Mouse (Mus musculus): ENCODE measurements around the gene Lrrn4cl. TPM values are rescaled to one million over a fixed set of nuclear protein-coding genes. Genes with fewer than 3 reads are reported as not detected.
"Not testable (repeated sequence)": the region's sequence is repeated elsewhere in the genome, so short reads cannot be mapped to it uniquely, and the experiment has no call there.

Lrrn4cl gene
- total RNA-seq, 2 experiments from 2014 or later = 0.87 to 1.1 TPM

- intact Hi-C loops (cut with DNase I) = loop anchor here (1.0 to 5.0 kb wide), 6 partner anchors 17 to 253 kb away; partner anchors contain the start of genes Bscl2, Polr2g, Tmem179b and Ubxn1
- peak within 1 kb of the TSS; percentile 98 for H3K27ac ChIP-seq
- peak within 1 kb of the TSS; percentile 71 for H3K4me3 ChIP-seq
- peak; percentile 98 for DNase-seq (ENCODE audit: extremely low spot score in 1 of 2, low spot score in 2 of 2)
- TF ChIP-seq CTCF (IDR thresholded peaks at IDR 0.05) = no peak
These were observed 30.8 kb upstream of the Lrrn4cl start, which contains the start of gene Hnrnpul2 for GRCm38 (mm10) chr19:8819596-8820423. Hnrnpul2 (plus strand) TSS chr19:8820010.

GRCm38 (mm10) chr19:8820424-8820956 lies 30.1 kb upstream of the Lrrn4cl start:
- DNase-seq (ENCODE audit: extremely low spot score in 1 of 2, low spot score in 2 of 2) = no peak
- no peak for TF ChIP-seq CTCF (IDR thresholded peaks at IDR 0.05)
- intact Hi-C loops (cut with DNase I) = loop anchor here (2.0 kb wide), 1 partner anchor 16 kb away; the partner anchor contains the start of gene Bscl2
- H3K4me3 ChIP-seq = peak overlapping the region; percentile 71
- H3K27ac ChIP-seq = peak overlapping the region; percentile 98

GRCm38 (mm10) chr19:8821146-8821545 lies 29.4 kb upstream of the Lrrn4cl start:
- Histone ChIP-seq H3K27ac (peak overlapping the region; percentile 11), H3K4me3 (peak overlapping the region; percentile 71)
- no peak for DNase-seq (ENCODE audit: extremely low spot score in 1 of 2, low spot score in 2 of 2)
- intact Hi-C loops (cut with DNase I) = loop anchor here (1.0 to 2.0 kb wide), 2 partner anchors 11 to 16 kb away; partner anchors contain the start of gene Bscl2
- no peak for TF ChIP-seq CTCF (IDR thresholded peaks at IDR 0.05)

- H3K27ac ChIP-seq = no peak overlapping the region
- TF ChIP-seq CTCF (IDR thresholded peaks at IDR 0.05) = no peak
- peak overlapping the region; percentile 71 for H3K4me3 ChIP-seq
- intact Hi-C loops (cut with DNase I) = no loop called here
- DNase-seq (ENCODE audit: extremely low spot score in 1 of 2, low spot score in 2 of 2) = no peak
These were observed 27.9 kb upstream of the Lrrn4cl start for GRCm38 (mm10) chr19:8822696-8823095.

GRCm38 (mm10) chr19:8829660-8830059 lies 20.9 kb upstream of the Lrrn4cl start, which contains the start of gene AC129217.1:
AC129217.1 (plus strand) TSS chr19:8829773.
- Histone ChIP-seq H3K27ac (0 out of 2 replicates have a peak within 1 kb of the TSS, but pooled peaks have one; percentile 1), H3K4me3 (no peak within 1 kb of the TSS)
- TF ChIP-seq CTCF (IDR thresholded peaks at IDR 0.05) = no peak
- no peak for DNase-seq (ENCODE audit: extremely low spot score in 1 of 2, low spot score in 2 of 2)
- intact Hi-C loops (cut with DNase I) = no loop called here

- Histone ChIP-seq H3K27ac (no peak overlapping the region), H3K4me3 (no peak overlapping the region)
- intact Hi-C loops (cut with DNase I) = no loop called here
- DNase-seq (ENCODE audit: extremely low spot score in 1 of 2, low spot score in 2 of 2) = no peak
- TF ChIP-seq CTCF (IDR thresholded peaks at IDR 0.05) = no peak
These were observed 19.9 kb upstream of the Lrrn4cl start for GRCm38 (mm10) chr19:8830664-8831063.

GRCm38 (mm10) chr19:8831262-8831661 lies 19.3 kb upstream of the Lrrn4cl start:
- intact Hi-C loops (cut with DNase I) = no loop called here
- H3K4me3 ChIP-seq = no peak overlapping the region
- no peak for DNase-seq (ENCODE audit: extremely low spot score in 1 of 2, low spot score in 2 of 2)
- peak; percentile 5; the same call in 1 of the 2 replicates for TF ChIP-seq CTCF (IDR thresholded peaks at IDR 0.05)
- H3K27ac ChIP-seq = no peak overlapping the region

GRCm38 (mm10) chr19:8832971-8833370 lies 17.6 kb upstream of the Lrrn4cl start:
- TF ChIP-seq CTCF (IDR thresholded peaks at IDR 0.05) = no peak
- H3K4me3 ChIP-seq = no peak overlapping the region

GRCm38 (mm10) chr19:8836327-8836726 lies 14.2 kb upstream of the Lrrn4cl start:
- DNase-seq (ENCODE audit: extremely low spot score in 1 of 2, low spot score in 2 of 2); H3K4me3 ChIP-seq: not testable (repeated sequence)
- H3K27ac ChIP-seq = peak overlapping the region; percentile 98; the same call in 1 of the 2 replicates
- intact Hi-C loops (cut with DNase I) = loop anchor here (2.0 kb wide), 1 partner anchor 16 kb away; the partner anchor contains the start of gene Hnrnpul2

More at GRCm38 (mm10) chr19:8832971-8833370, 17.6 kb upstream of the Lrrn4cl start:
- H3K27ac ChIP-seq = no peak overlapping the region
- DNase-seq (ENCODE audit: extremely low spot score in 1 of 2, low spot score in 2 of 2) = no peak
- intact Hi-C loops (cut with DNase I) = loop anchor here (1.0 kb wide), 1 partner anchor 12 kb away; no protein-coding TSS in a partner anchor

- TF ChIP-seq CTCF (IDR thresholded peaks at IDR 0.05) = peak; percentile 72
- Histone ChIP-seq H3K27ac (peak within 1 kb of the TSS; percentile 98), H3K4me3 (peak within 1 kb of the TSS; percentile 82)
- intact Hi-C loops (cut with DNase I) = loop anchor here (2.0 kb wide), 1 partner anchor 17 kb away; the partner anchor contains the start of gene Hnrnpul2
- DNase-seq (ENCODE audit: extremely low spot score in 1 of 2, low spot score in 2 of 2) = peak; percentile 80 to 86
These were observed 13.2 kb upstream of the Lrrn4cl start, which contains the start of gene Bscl2 for GRCm38 (mm10) chr19:8837251-8837791. Bscl2 (plus strand) TSS chr19:8837467.

GRCm38 (mm10) chr19:8838041-8838730 lies 12.4 kb upstream of the Lrrn4cl start:
- intact Hi-C loops (cut with DNase I) = no loop called here

More at GRCm38 (mm10) chr19:8838041-8838730, 12.4 kb upstream of the Lrrn4cl start:
- TF ChIP-seq CTCF (IDR thresholded peaks at IDR 0.05) = no peak
- H3K27ac ChIP-seq = peak overlapping the region; percentile 98
- peak overlapping the region; percentile 82 for H3K4me3 ChIP-seq
- DNase-seq (ENCODE audit: extremely low spot score in 1 of 2, low spot score in 2 of 2) = peak; percentile 31 to 49

All from left cerebral cortex, adult 2 months (tissue).